In the genomic region with DNA sequence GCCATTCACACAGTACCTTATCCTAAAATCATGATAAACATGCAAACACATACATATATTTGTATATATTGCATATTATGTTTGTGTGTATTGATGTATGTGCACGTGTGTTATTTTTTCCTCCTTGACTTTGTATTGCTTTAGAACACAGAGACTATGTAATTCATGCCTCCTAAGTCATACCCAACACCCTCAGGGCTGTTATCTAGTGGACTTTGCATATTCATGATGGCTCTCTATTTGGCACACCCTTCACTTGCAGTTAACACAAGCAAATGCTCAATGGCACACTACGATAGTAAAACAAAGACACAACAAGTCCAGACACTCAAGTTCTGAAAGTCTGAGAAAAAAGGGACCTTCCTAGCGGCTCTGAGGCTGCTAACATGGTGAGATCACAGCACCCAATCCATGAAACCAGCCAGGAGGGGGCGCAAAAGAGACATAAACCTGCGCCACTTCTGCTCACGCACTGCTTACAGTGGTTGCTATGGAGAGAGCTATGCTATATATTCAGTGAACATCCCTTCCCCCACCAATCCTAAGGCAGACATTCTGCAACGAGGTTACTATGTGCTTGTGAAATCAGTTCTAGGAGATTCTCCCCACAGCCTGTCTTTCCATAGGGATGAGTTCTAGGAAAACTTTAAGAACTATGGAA, we compare ENCODE assay signal across 8 mouse cellular contexts.
DNase-seq lines count a peak whose midpoint lies in the region; ATAC-seq and TF ChIP-seq lines count a peak whose summit lies in the region.

No protein-coding gene starts in this region.

- TF ChIP-seq RAD21 in MEL (IDR thresholded peaks at IDR 0.05; ENCODE audit: low read depth, low read length), result peak; percentile 61

- TF ChIP-seq EP300 in MEL (IDR thresholded peaks at IDR 0.05; ENCODE audit: low read depth in 1 of 2, low read length in 2 of 2), result no peak

- no peak overlapping the region for H3K9ac ChIP-seq in MEL (ENCODE audit: control insufficient read depth, low read depth, low read length, poor library complexity, severe bottlenecking)
- no peak overlapping the region for H3K9ac ChIP-seq in hindbrain, embryonic 14.5 days
- no peak overlapping the region for H3K9ac ChIP-seq in lung, embryonic 16.5 days (ENCODE audit: low read length)

- no peaks in the 10 kb centered on the region for H3K79me2 ChIP-seq in MEL (ENCODE audit: control insufficient read depth, insufficient read depth, low read length, poor library complexity)

- H3K27ac ChIP-seq in MEL (ENCODE audit: control insufficient read depth, low read depth, low read length), result no peak overlapping the region
- H3K27ac ChIP-seq in hindbrain, embryonic 14.5 days, result no peak overlapping the region
- H3K27ac ChIP-seq in lung, embryonic 16.5 days (ENCODE audit: low read length), result no peak overlapping the region

- peak; percentile 64 for DNase-seq in MEL (ENCODE audit: low read depth, low spot score)
- peak; percentile 57 to 72 for DNase-seq in cerebellum, adult 18-20 months
- DNase-seq in frontal cortex, adult 2 months (ENCODE audit: extremely low spot score in 1 of 2, low spot score in 1 of 2), result peak; percentile 77 to 94
- peak; percentile 90 for DNase-seq in hindbrain, embryonic 14.5 days (ENCODE audit: low spot score)
- peak; percentile 73 to 78 for DNase-seq in layer of hippocampus, postnatal 10 days (ENCODE audit: low spot score in 2 of 2)
- peak; percentile 57 for DNase-seq in ovary, postnatal 14 days (ENCODE audit: low spot score)
- DNase-seq in thymus, postnatal 10 days (ENCODE audit: low spot score in 2 of 2), result peak; percentile 6 to 52

- H3K27me3 ChIP-seq in MEL (ENCODE audit: control insufficient read depth in 1 of 2, insufficient read depth in 2 of 2, low read length in 2 of 2), result no peaks in the 10 kb centered on the region
- no peaks in the 10 kb centered on the region for H3K27me3 ChIP-seq in hindbrain, embryonic 14.5 days (ENCODE audit: control insufficient read depth, insufficient read depth, low read length)
- H3K27me3 ChIP-seq in lung, embryonic 16.5 days (ENCODE audit: control insufficient read depth, insufficient read depth, low read depth, low read length), result no peaks in the 10 kb centered on the region

- no peak for TF ChIP-seq POLR2A in MEL (IDR thresholded peaks at IDR 0.05; ENCODE audit: control insufficient read depth in 1 of 2, insufficient read depth in 1 of 2, low read depth in 1 of 2, low read length in 2 of 2, poor library complexity in 1 of 2)

- no peak overlapping the region for H3K4me2 ChIP-seq in hindbrain, embryonic 14.5 days (replicated peaks)
- no peak overlapping the region for H3K4me2 ChIP-seq in lung, embryonic 16.5 days (ENCODE audit: low read depth, low read length)

- no peaks in the 10 kb centered on the region for H3K36me3 ChIP-seq in MEL (ENCODE audit: control insufficient read depth in 1 of 2, insufficient read depth in 2 of 2, low read length in 2 of 2)
- no peaks in the 10 kb centered on the region for H3K36me3 ChIP-seq in hindbrain, embryonic 14.5 days (replicated peaks; ENCODE audit: control insufficient read depth, insufficient read depth)
- H3K36me3 ChIP-seq in lung, embryonic 16.5 days (ENCODE audit: control insufficient read depth, insufficient read depth, low read length), result no peaks in the 10 kb centered on the region

- 12% methylated on average over 7 of the region's 7 CpGs for WGBS in hindbrain, embryonic 14.5 days
- 13% methylated on average over 7 of the region's 7 CpGs for WGBS in lung, embryonic 16.5 days

- TF ChIP-seq CTCF in MEL (IDR thresholded peaks at IDR 0.05 in 2 of 3, conservative IDR thresholded peaks at IDR 0.05 in 1 of 3; ENCODE audit: control insufficient read depth in 1 of 3, insufficient read depth in 1 of 3, low read depth in 2 of 3, low read length in 3 of 3, poor library complexity in 1 of 3, severe bottlenecking in 1 of 3), result peak; percentile 48 to 72 (median 69)

- H3K4me1 ChIP-seq in MEL (ENCODE audit: control insufficient read depth in 1 of 2, insufficient read depth in 2 of 2, low read length in 2 of 2), result no peaks in the 10 kb centered on the region
- H3K4me1 ChIP-seq in hindbrain, embryonic 14.5 days (replicated peaks; ENCODE audit: control insufficient read depth, insufficient read depth, low read length), result no peaks in the 10 kb centered on the region; the same call in 1 of the 2 replicates
- no peaks in the 10 kb centered on the region for H3K4me1 ChIP-seq in lung, embryonic 16.5 days (replicated peaks; ENCODE audit: control insufficient read depth, insufficient read depth, low read length)

- peak; percentile 96 for ATAC-seq in hindbrain, embryonic 14.5 days (ENCODE audit: low FRiP score)
- peak; percentile 88 for ATAC-seq in lung, embryonic 16.5 days (ENCODE audit: low read depth)

- no peak overlapping the region for H3K4me3 ChIP-seq in MEL (ENCODE audit: control insufficient read depth in 1 of 2, insufficient read depth in 1 of 2, low read depth in 2 of 2, low read length in 2 of 2)
- H3K4me3 ChIP-seq in hindbrain, embryonic 14.5 days (replicated peaks; ENCODE audit: low read length), result no peak overlapping the region
- no peak overlapping the region for H3K4me3 ChIP-seq in lung, embryonic 16.5 days (ENCODE audit: low read length)

- no peaks in the 10 kb centered on the region for H3K9me3 ChIP-seq in MEL (replicated peaks; ENCODE audit: insufficient read depth, low read length)
- H3K9me3 ChIP-seq in hindbrain, embryonic 14.5 days (ENCODE audit: control insufficient read depth, low read length), result no peaks in the 10 kb centered on the region
- H3K9me3 ChIP-seq in lung, embryonic 16.5 days (ENCODE audit: control insufficient read depth, low read length), result no peaks in the 10 kb centered on the region

TF ChIP-seq in MEL, 35 proteins besides CTCF, POLR2A, EP300 and RAD21:
- no peak for TF ChIP-seq USF2 (IDR thresholded peaks at IDR 0.05; ENCODE audit: borderline replicate concordance in 1 of 2, insufficient read depth in 1 of 2, low read depth in 1 of 2, low read length in 2 of 2)
- TF ChIP-seq GABPA (IDR thresholded peaks at IDR 0.05; ENCODE audit: low read depth, low read length), result no peak
- no peak for TF ChIP-seq MEF2A (IDR thresholded peaks at IDR 0.05; ENCODE audit: extremely low read depth, insufficient replicate concordance, low read depth, low read length, poor library complexity, severe bottlenecking)
- TF ChIP-seq MAFK (IDR thresholded peaks at IDR 0.05; ENCODE audit: borderline replicate concordance, low read depth, low read length), result no peak
- no peak for TF ChIP-seq MXI1 (IDR thresholded peaks at IDR 0.05; ENCODE audit: low read depth, low read length)
- TF ChIP-seq ZKSCAN1 (IDR thresholded peaks at IDR 0.05; ENCODE audit: low read depth, low read length), result no peak
- TF ChIP-seq SMC3 (IDR thresholded peaks at IDR 0.05; ENCODE audit: low read depth, low read length), result peak; percentile 76
- peak; percentile 41 for TF ChIP-seq ZC3H11A (IDR thresholded peaks at IDR 0.05; ENCODE audit: low read depth, low read length)

Comparison
In these comparisons a context has a peak if more than half of its experiments do, and no peak if none do; other contexts are left out.
1. DNase-seq: peak in every context shown above with its lines; median percentile 90 in hindbrain, embryonic 14.5 days; 86 in frontal cortex, adult 2 months; 76 in layer of hippocampus, postnatal 10 days; 64 in cerebellum, adult 18-20 months; 64 in MEL; 57 in ovary, postnatal 14 days; 29 in thymus, postnatal 10 days.